Mouse (Mus musculus) layer of hippocampus, postnatal 25 days (tissue): ENCODE measurements around the gene Vpreb2. TPM values are rescaled to one million over a fixed set of nuclear protein-coding genes. Genes with fewer than 3 reads are reported as not detected.
"Not testable (repeated sequence)": the region's sequence is repeated elsewhere in the genome, so short reads cannot be mapped to it uniquely, and the experiment has no call there.

ENCODE experiments used
- DNase-seq, 2 experiments: peaks; one replicate each; pipeline ENCODE4 v3.0.0; 2022; ENCODE audit warnings: mixed read lengths in 2 of 2, low spot score in 1 of 2; ENCODE audit errors: extremely low spot score in 1 of 2
- total RNA-seq, 2 experiments: library from RNA; stranded (reverse); gene quantifications; 2 replicates each; pipeline ENCODE4 v1.2.3; 2021

Gene Vpreb2
- total RNA-seq, 2 experiments from 2014 or later, result not detected

DNA sequence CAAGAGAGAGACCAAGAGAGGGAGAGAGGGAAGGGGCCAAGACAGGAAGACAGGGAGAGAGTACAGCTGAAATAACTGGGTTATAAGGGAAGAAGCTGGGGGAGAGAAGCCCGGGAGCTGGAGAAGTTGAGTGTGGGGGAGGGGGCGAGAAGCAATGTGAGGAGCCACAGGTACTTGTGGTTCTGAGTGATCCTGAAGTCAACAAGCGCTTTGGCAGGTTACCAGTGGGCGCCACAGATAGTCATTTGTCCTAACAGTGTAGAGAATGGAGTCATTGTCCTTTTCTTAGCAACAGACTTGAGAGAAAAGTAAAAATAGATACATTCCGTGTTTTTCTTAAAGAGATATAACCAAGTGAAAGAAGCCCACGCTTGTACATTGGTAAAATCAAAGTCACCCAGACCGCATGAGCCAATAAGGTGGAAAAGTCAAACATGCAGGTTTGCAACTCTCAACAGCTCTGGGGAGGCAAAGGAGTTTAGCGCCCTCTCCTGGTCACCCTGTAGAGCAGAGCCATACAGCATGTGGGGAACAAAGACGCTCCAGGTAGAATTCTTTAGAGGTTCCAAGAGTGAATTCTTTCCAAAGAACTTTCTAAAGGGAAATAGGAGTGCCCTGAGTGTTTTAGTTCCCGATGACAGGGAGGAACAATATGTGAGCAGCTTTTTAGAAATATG lies 6.4 kb downstream of the Vpreb2 start:
- peak; percentile 20 to 57 for DNase-seq

- DNase-seq, result no peak
These were observed 7.5 kb downstream of the Vpreb2 start for GRCm38 (mm10) chr16:17987703-17988102.

- not testable (repeated sequence) for DNase-seq
These were observed 12.1 kb downstream of the Vpreb2 start for GRCm38 (mm10) chr16:17992321-17992720.

GRCm38 (mm10) chr16:17999668-18000067 lies 19.4 kb downstream of the Vpreb2 start:
- no peak for DNase-seq

- no peak for DNase-seq
These were observed 24.4 kb downstream of the Vpreb2 start for GRCm38 (mm10) chr16:18004589-18004988.

GRCm38 (mm10) chr16:18007083-18007482 lies 26.9 kb downstream of the Vpreb2 start:
- no peak for DNase-seq

GRCm38 (mm10) chr16:18011101-18011500 lies 30.9 kb downstream of the Vpreb2 start:
- no peak for DNase-seq

DNA sequence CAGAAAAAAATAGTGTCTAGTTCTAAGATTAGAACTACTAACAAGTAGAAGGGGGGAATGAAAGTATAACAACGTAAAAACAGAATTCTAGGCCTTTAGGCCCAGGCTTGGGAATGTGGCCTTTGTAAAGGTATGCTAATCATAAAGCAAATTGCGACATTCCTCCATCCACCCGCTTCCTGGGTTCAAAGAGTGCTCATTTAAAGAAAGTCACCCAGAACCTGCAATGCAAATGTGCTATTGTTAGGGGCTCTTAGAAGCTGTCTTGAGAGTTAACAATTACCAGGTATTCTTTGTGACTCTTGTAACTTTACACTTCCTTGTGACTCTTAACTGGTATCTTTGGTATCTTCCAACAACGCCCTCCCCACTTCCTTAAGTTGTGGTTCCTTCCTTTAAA lies 36.3 kb downstream of the Vpreb2 start:
- not testable (repeated sequence) for DNase-seq

DNA sequence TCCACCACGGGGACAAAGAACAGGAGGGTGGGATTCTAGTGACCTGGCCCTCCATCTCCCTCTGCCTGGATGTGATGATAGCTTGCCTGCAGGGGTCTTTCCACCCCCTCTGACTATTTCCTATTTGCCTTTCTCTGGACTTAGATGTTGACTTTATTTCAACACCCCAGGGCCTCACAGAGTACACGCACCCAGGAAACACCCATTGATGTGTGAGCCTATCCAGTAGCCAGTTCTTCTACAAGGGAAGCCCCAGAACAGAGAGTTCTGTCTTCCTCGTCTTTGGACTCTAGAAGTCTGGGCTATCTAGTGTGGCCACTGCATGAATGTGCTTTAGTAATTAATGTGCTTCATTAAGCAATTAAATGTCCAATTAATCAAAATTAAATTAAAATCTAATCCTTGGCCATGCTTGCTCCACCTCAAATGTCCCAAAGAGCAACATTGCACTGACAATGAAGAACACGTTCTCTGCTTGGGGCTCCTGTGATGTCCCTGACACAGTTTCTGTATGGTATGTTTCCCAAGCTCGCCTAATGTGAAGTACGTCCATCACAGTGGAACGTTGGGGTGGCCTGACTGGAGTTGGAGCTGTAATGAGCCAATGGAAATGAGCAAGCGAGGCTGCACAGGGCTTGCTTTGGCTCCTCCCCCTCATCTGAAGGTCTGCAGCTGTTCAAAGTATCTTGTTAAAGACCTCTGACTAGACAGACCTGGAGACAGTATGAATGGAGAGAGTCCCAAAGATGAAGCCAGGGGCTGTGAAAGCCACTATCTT lies 42.7 kb downstream of the Vpreb2 start:
- no peak for DNase-seq

DNA sequence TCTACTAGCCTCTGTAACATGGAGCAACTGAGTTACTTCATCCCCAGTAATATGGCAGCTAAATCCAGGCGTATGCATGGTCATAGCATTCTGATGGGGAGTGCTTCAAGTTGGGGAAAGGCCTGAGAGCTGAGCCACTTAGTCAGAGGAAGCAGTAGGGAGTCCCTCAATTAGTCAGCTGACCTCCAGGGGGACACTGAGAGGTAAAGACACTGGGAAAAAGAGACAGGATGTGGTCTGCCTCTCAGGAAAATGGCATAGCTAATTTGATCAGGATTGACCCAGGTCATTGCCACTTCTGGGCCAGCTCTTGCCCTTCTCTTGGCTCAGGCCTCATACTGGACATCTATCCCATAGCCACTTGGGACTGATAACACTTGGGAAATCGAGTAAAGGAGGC lies 47.1 kb downstream of the Vpreb2 start:
- DNase-seq, result no peak

Other genes starting within 250 kb of the Vpreb2 start
- gene Med15, start 247.5 kb upstream of the Vpreb2 start, total RNA-seq, result 10 to 100 TPM; 62.7 to 82.2 TPM
- gene Klhl22, start 220.8 kb upstream of the Vpreb2 start, total RNA-seq, result 100 to 1,000 TPM in 1 of 2 experiments, 10 to 100 TPM in 1; 97.3 to 103 TPM
- 1 to 10 TPM; 2.7 to 2.8 TPM for gene Scarf2, start 183.1 kb upstream of the Vpreb2 start, total RNA-seq
- 1 to 10 TPM; 3.6 to 3.7 TPM for gene B830017H08Rik, start 147.3 kb upstream of the Vpreb2 start, total RNA-seq
- 10 to 100 TPM; 12.9 to 13.5 TPM for gene Car15, start 142.1 kb upstream of the Vpreb2 start, total RNA-seq
- 1 to 10 TPM; 2.4 to 2.7 TPM for gene Gm20518, start 88.8 kb upstream of the Vpreb2 start, total RNA-seq
- under 1 TPM in 1 of 2 experiments, not detected in 1; 0.15 TPM for gene Tssk1, start 86.2 kb upstream of the Vpreb2 start, total RNA-seq
- 100 to 1,000 TPM; 103 to 114 TPM for gene Dgcr2, start 81.9 kb upstream of the Vpreb2 start, total RNA-seq
- gene Tssk2, start 81.8 kb upstream of the Vpreb2 start, total RNA-seq, result not detected
- 10 to 100 TPM; 26.3 to 32.1 TPM for gene Ess2, start 69.1 kb upstream of the Vpreb2 start, total RNA-seq
- gene Gsc2, start 65.4 kb upstream of the Vpreb2 start, total RNA-seq, result not detected
- 10 to 100 TPM; 52.6 to 53.5 TPM for gene Slc25a1, start 52.2 kb upstream of the Vpreb2 start, total RNA-seq
- gene Dgcr6, start 72.4 kb downstream of the Vpreb2 start, total RNA-seq, result 10 to 100 TPM; 76.0 to 85.6 TPM
- 10 to 100 TPM; 37.2 to 38.6 TPM for gene Prodh, start 109.8 kb downstream of the Vpreb2 start, total RNA-seq
- 100 to 1,000 TPM; 102 to 111 TPM for gene Rtn4r, start 147.2 kb downstream of the Vpreb2 start, total RNA-seq
- not detected for gene Ccdc188, start 237.5 kb downstream of the Vpreb2 start, total RNA-seq